8 mouse cellular contexts compared by ENCODE assay signal in genomic region chr5:129583761-129584582, GRCm38 (mm10). TPM values are rescaled to one million over a fixed set of nuclear protein-coding genes. Genes with fewer than 3 reads are reported as not detected.
DNase-seq lines count a peak whose midpoint lies in the region; ATAC-seq and TF ChIP-seq lines count a peak whose summit lies in the region.

Gene Mmp17 (plus strand): TSS chr5:129584169.

- H3K9me3 ChIP-seq in embryonic facial prominence, embryonic 11.5 days (replicated peaks; ENCODE audit: control insufficient read depth, low read length): no peaks in the 10 kb centered on the region
- H3K9me3 ChIP-seq in intestine, postnatal 0 days (ENCODE audit: control insufficient read depth): no peaks in the 10 kb centered on the region
- no peaks in the 10 kb centered on the region for H3K9me3 ChIP-seq in midbrain, embryonic 10.5 days (replicated peaks)

- peak within 1 kb of the TSS; percentile 100 for H3K4me2 ChIP-seq in embryonic facial prominence, embryonic 11.5 days (ENCODE audit: low read depth, low read length)
- peak within 1 kb of the TSS; percentile 100 for H3K4me2 ChIP-seq in intestine, postnatal 0 days (replicated peaks; ENCODE audit: low read depth)

- no peak within 1 kb of the TSS for H3K27ac ChIP-seq in embryonic facial prominence, embryonic 11.5 days (replicated peaks; ENCODE audit: low read depth, low read length)
- H3K27ac ChIP-seq in intestine, postnatal 0 days (ENCODE audit: low read depth, low read length): no peak within 1 kb of the TSS
- peak within 1 kb of the TSS; percentile 85 for H3K27ac ChIP-seq in midbrain, embryonic 10.5 days (replicated peaks)

- under 1% methylated on average over 78 of the region's 80 CpGs for WGBS in embryonic facial prominence, embryonic 11.5 days
- WGBS in intestine, postnatal 0 days: under 1% methylated on average over 79 of the region's 80 CpGs
- under 1% methylated on average over 80 of the region's 80 CpGs for WGBS in midbrain, embryonic 10.5 days

- H3K9ac ChIP-seq in embryonic facial prominence, embryonic 11.5 days (replicated peaks; ENCODE audit: low read length): peak within 1 kb of the TSS; percentile 67
- H3K9ac ChIP-seq in intestine, postnatal 0 days (ENCODE audit: low read depth, low read length): peak within 1 kb of the TSS; percentile 62

- H3K4me1 ChIP-seq in embryonic facial prominence, embryonic 11.5 days (ENCODE audit: control insufficient read depth, insufficient read depth, low read length): peaks cover 4% of the 10 kb centered on the region
- H3K4me1 ChIP-seq in intestine, postnatal 0 days (replicated peaks; ENCODE audit: control insufficient read depth, insufficient read depth, low read length): peaks cover 4% of the 10 kb centered on the region; the same call in 1 of the 2 replicates
- peaks cover 44% of the 10 kb centered on the region for H3K4me1 ChIP-seq in midbrain, embryonic 10.5 days

- peak within 1 kb of the TSS; percentile 68 for H3K4me3 ChIP-seq in embryonic facial prominence, embryonic 11.5 days (ENCODE audit: low read depth, low read length)
- peak within 1 kb of the TSS; percentile 66 for H3K4me3 ChIP-seq in intestine, postnatal 0 days (ENCODE audit: low read depth, low read length)
- peak within 1 kb of the TSS; percentile 84 for H3K4me3 ChIP-seq in midbrain, embryonic 10.5 days

- TF ChIP-seq CTCF in intestine, postnatal 0 days (IDR thresholded peaks at IDR 0.05; ENCODE audit: low read depth): peak; percentile 86

- H3K27me3 ChIP-seq in embryonic facial prominence, embryonic 11.5 days (ENCODE audit: control insufficient read depth, insufficient read depth, low read length): peaks cover 20% of the 10 kb centered on the region
- H3K27me3 ChIP-seq in intestine, postnatal 0 days (replicated peaks; ENCODE audit: control insufficient read depth, insufficient read depth, low read length): peaks cover 46% of the 10 kb centered on the region
- H3K27me3 ChIP-seq in midbrain, embryonic 10.5 days (ENCODE audit: low read depth, poor library complexity, severe bottlenecking): peaks cover 80% of the 10 kb centered on the region

- peak; percentile 86 for DNase-seq in adrenal gland, postnatal 25 days
- DNase-seq in embryonic facial prominence, embryonic 11.5 days (ENCODE audit: low spot score): peak; percentile 92
- peak; percentile 90 to 92 for DNase-seq in left cerebral cortex, postnatal 36 days (ENCODE audit: low spot score in 2 of 2)
- peak; percentile 89 for DNase-seq in midbrain, embryonic 10.5 days (ENCODE audit: low spot score)
- DNase-seq in right cerebral cortex, postnatal 36 days (ENCODE audit: low spot score in 2 of 2): peak; percentile 84 to 88
- peak; percentile 78 to 80 for DNase-seq in urinary bladder, postnatal 4 days (ENCODE audit: low spot score in 2 of 2)

- no peaks in the 10 kb centered on the region for H3K36me3 ChIP-seq in embryonic facial prominence, embryonic 11.5 days (replicated peaks; ENCODE audit: control insufficient read depth, insufficient read depth, low read depth, low read length)
- H3K36me3 ChIP-seq in intestine, postnatal 0 days (ENCODE audit: control insufficient read depth, insufficient read depth): no peaks in the 10 kb centered on the region
- no peaks in the 10 kb centered on the region for H3K36me3 ChIP-seq in midbrain, embryonic 10.5 days

- intact Hi-C loops in left cerebral cortex, postnatal 36 days (cut with DNase I): loop anchor here (2.0 to 5.0 kb wide), 3 partner anchors 52 to 199 kb away; partner anchors contain the start of gene Sfswap

- peak; percentile 85 for ATAC-seq in embryonic facial prominence, embryonic 11.5 days (replicated peaks; ENCODE audit: insufficient number of reproducible peaks, low FRiP score, low TSS enrichment, low read depth)
- ATAC-seq in granulocyte monocyte progenitor cell, adult 5-6 weeks (replicated peaks; ENCODE audit: poor library complexity, severe bottlenecking): peak; percentile 72
- peak; percentile 88 for ATAC-seq in intestine, postnatal 0 days

RNA-seq across cellular contexts. Expression of gene Mmp17, which starts in this region (rescaled TPM):
- total RNA-seq in adrenal gland, postnatal 25 days (2021): 0.62 and 0.88 TPM in 2 replicates
- polyA plus RNA-seq in embryonic facial prominence, embryonic 11.5 days (2014; fragmentation: Nextera tagmentation; extraction: Ambion mirVana): 1.5 TPM in 2 replicates
- not detected in 2 replicates for total RNA-seq in granulocyte monocyte progenitor cell, adult 5-6 weeks (2014; fragmentation: Nextera tagmentation)
- 1.5 TPM in 1 of 2 replicates, not detected in the other for total RNA-seq in granulocyte monocyte progenitor cell, adult 5-6 weeks (2017)
- 2.6 and 2.9 TPM in 2 replicates for polyA plus RNA-seq in intestine, postnatal 0 days (2015; fragmentation: Nextera tagmentation; extraction: Ambion mirVana)
- total RNA-seq in left cerebral cortex, postnatal 36 days (2021): 100 to 1,000 TPM; 112 to 116 TPM
- polyA plus RNA-seq in midbrain, embryonic 10.5 days (2016; fragmentation: Nextera tagmentation; extraction: Ambion mirVana): 3.7 and 5.1 TPM in 2 replicates

Comparison
In these comparisons a context has a peak if more than half of its experiments do, and no peak if none do; other contexts are left out.
1. RNA of gene Mmp17 (total RNA-seq): 112 to 116 TPM in left cerebral cortex, postnatal 36 days; 0.62 to 0.88 TPM in adrenal gland, postnatal 25 days and 1.5 TPM in granulocyte monocyte progenitor cell, adult 5-6 weeks; every median in the first group is over 10 times any median in the second.
2. Peak in DNase-seq in adrenal gland, postnatal 25 days; RNA of the gene not detected or under 1 TPM.
3. Peak in every context shown above with its lines, with median percentiles within 50 percentile points of each other: DNase-seq, ATAC-seq and H3K4me3 ChIP-seq.